Mouse (Mus musculus): ENCODE measurements around the gene Rab11fip4. TPM values are rescaled to one million over a fixed set of nuclear protein-coding genes. Genes with fewer than 3 reads are reported as not detected.

The Rab11fip4 gene
- polyA plus RNA-seq, 2 experiments = 0.46 to 0.63 TPM

GRCm38 (mm10) chr11:79711766-79712369 lies 120.9 kb downstream of the Rab11fip4 start:
- peaks cover 53% of the 10 kb centered on the region for H3K27me3 ChIP-seq (ENCODE audit: control insufficient read depth, insufficient read depth, low read length)
- H3K36me3 ChIP-seq (replicated peaks; ENCODE audit: control insufficient read depth, insufficient read depth, low read depth) = no peaks in the 10 kb centered on the region
- DNase-seq (ENCODE audit: low read depth in 3 of 3, low spot score in 3 of 3) (no peak), ATAC-seq (ENCODE audit: insufficient read depth) (0 out of 2 replicates have a peak, but pooled peaks have one; percentile 6)
- H3K9me3 ChIP-seq (ENCODE audit: control insufficient read depth, low read length) = no peaks in the 10 kb centered on the region
- peak overlapping the region; percentile 52 to 57 for H3K4me3 ChIP-seq (ENCODE audit: insufficient read depth in 1 of 2, low read depth in 2 of 2, low read length in 2 of 2)
- peak overlapping the region; percentile 73 for H3K4me2 ChIP-seq (ENCODE audit: low read depth)
- 0 out of 4 replicates have a peak, but pooled peaks cover 0 to 3% of the 10 kb centered on the region in 2 experiments for H3K4me1 ChIP-seq (replicated peaks; ENCODE audit: control insufficient read depth in 2 of 2, insufficient read depth in 2 of 2, low read length in 1 of 2)
- no peak overlapping the region for H3K27ac ChIP-seq
- no peak for TF ChIP-seq CTCF (IDR thresholded peaks at IDR 0.05; ENCODE audit: low read depth)
- no peak for TF ChIP-seq EP300 (IDR thresholded peaks at IDR 0.05; ENCODE audit: low read depth)
- 1% methylated on average over 46 of the region's 46 CpGs for WGBS (ENCODE audit: insufficient replicate concordance)
- H3K9ac ChIP-seq (replicated peaks) = no peak overlapping the region

GRCm38 (mm10) chr11:79713184-79713583 lies 122.2 kb downstream of the Rab11fip4 start:
- DNase-seq (ENCODE audit: low read depth in 3 of 3, low spot score in 3 of 3) (no peak), ATAC-seq (ENCODE audit: insufficient read depth) (no peak)
- TF ChIP-seq EP300 (IDR thresholded peaks at IDR 0.05; ENCODE audit: low read depth) (no peak), CTCF (IDR thresholded peaks at IDR 0.05; ENCODE audit: low read depth) (no peak)
- WGBS (ENCODE audit: insufficient replicate concordance) = 76% methylated on average over 6 of the region's 6 CpGs
- no peaks in the 10 kb centered on the region for H3K9me3 ChIP-seq (ENCODE audit: control insufficient read depth, low read length)
- H3K4me1 ChIP-seq (replicated peaks; ENCODE audit: control insufficient read depth in 2 of 2, insufficient read depth in 2 of 2, low read length in 1 of 2) = 0 out of 4 replicates have a peak, but pooled peaks cover 0 to 3% of the 10 kb centered on the region in 2 experiments
- H3K27ac ChIP-seq = no peak overlapping the region
- H3K9ac ChIP-seq (replicated peaks) = no peak overlapping the region
- peaks cover 53% of the 10 kb centered on the region for H3K27me3 ChIP-seq (ENCODE audit: control insufficient read depth, insufficient read depth, low read length)
- H3K4me2 ChIP-seq (ENCODE audit: low read depth) = no peak overlapping the region
- no peak overlapping the region for H3K4me3 ChIP-seq (ENCODE audit: insufficient read depth in 1 of 2, low read depth in 2 of 2, low read length in 2 of 2)
- no peaks in the 10 kb centered on the region for H3K36me3 ChIP-seq (replicated peaks; ENCODE audit: control insufficient read depth, insufficient read depth, low read depth)

- ATAC-seq (ENCODE audit: insufficient read depth) = no peak
- H3K4me2 ChIP-seq (ENCODE audit: low read depth) = no peak overlapping the region
These were observed 122.7 kb downstream of the Rab11fip4 start for GRCm38 (mm10) chr11:79713678-79714077.

GRCm38 (mm10) chr11:79714082-79714742 lies 123.2 kb downstream of the Rab11fip4 start:
- TF ChIP-seq CTCF (IDR thresholded peaks at IDR 0.05; ENCODE audit: low read depth) = no peak
- TF ChIP-seq EP300 (IDR thresholded peaks at IDR 0.05; ENCODE audit: low read depth) = no peak
- Histone ChIP-seq H3K9me3 (ENCODE audit: control insufficient read depth, low read length) (no peaks in the 10 kb centered on the region), H3K9ac (replicated peaks) (no peak overlapping the region), H3K4me1 (replicated peaks; ENCODE audit: control insufficient read depth in 2 of 2, insufficient read depth in 2 of 2, low read length in 1 of 2) (0 out of 4 replicates have a peak, but pooled peaks cover 0 to 3% of the 10 kb centered on the region in 2 experiments), H3K27ac (no peak overlapping the region), H3K27me3 (ENCODE audit: control insufficient read depth, insufficient read depth, low read length) (peaks cover 49% of the 10 kb centered on the region), H3K4me3 (ENCODE audit: insufficient read depth in 1 of 2, low read depth in 2 of 2, low read length in 2 of 2) (no peak overlapping the region), H3K4me2 (ENCODE audit: low read depth) (no peak overlapping the region), H3K36me3 (replicated peaks; ENCODE audit: control insufficient read depth, insufficient read depth, low read depth) (no peaks in the 10 kb centered on the region)
- DNase-seq (ENCODE audit: low read depth in 3 of 3, low spot score in 3 of 3) = no peak
- no peak for ATAC-seq (ENCODE audit: insufficient read depth)
- WGBS (ENCODE audit: insufficient replicate concordance) = 55% methylated on average over 13 of the region's 13 CpGs

More at GRCm38 (mm10) chr11:79713678-79714077, 122.7 kb downstream of the Rab11fip4 start:
- peaks cover 53% of the 10 kb centered on the region for H3K27me3 ChIP-seq (ENCODE audit: control insufficient read depth, insufficient read depth, low read length)
- no peak overlapping the region for H3K4me3 ChIP-seq (ENCODE audit: insufficient read depth in 1 of 2, low read depth in 2 of 2, low read length in 2 of 2)
- DNase-seq (ENCODE audit: low read depth in 3 of 3, low spot score in 3 of 3) = no peak
- WGBS (ENCODE audit: insufficient replicate concordance) = 39% methylated on average over 4 of the region's 4 CpGs
- no peaks in the 10 kb centered on the region for H3K36me3 ChIP-seq (replicated peaks; ENCODE audit: control insufficient read depth, insufficient read depth, low read depth)
- TF ChIP-seq EP300 (IDR thresholded peaks at IDR 0.05; ENCODE audit: low read depth) (no peak), CTCF (IDR thresholded peaks at IDR 0.05; ENCODE audit: low read depth) (no peak)
- H3K9me3 ChIP-seq (ENCODE audit: control insufficient read depth, low read length) = no peaks in the 10 kb centered on the region
- H3K9ac ChIP-seq (replicated peaks) = no peak overlapping the region
- H3K27ac ChIP-seq = no peak overlapping the region
- H3K4me1 ChIP-seq (replicated peaks; ENCODE audit: control insufficient read depth in 2 of 2, insufficient read depth in 2 of 2, low read length in 1 of 2) = 0 out of 4 replicates have a peak, but pooled peaks cover 0 to 3% of the 10 kb centered on the region in 2 experiments

GRCm38 (mm10) chr11:79714743-79715110 lies 123.7 kb downstream of the Rab11fip4 start:
- Histone ChIP-seq H3K27ac (no peak overlapping the region), H3K4me3 (ENCODE audit: insufficient read depth in 1 of 2, low read depth in 2 of 2, low read length in 2 of 2) (no peak overlapping the region), H3K9me3 (ENCODE audit: control insufficient read depth, low read length) (no peaks in the 10 kb centered on the region), H3K4me2 (ENCODE audit: low read depth) (no peak overlapping the region), H3K9ac (replicated peaks) (no peak overlapping the region), H3K36me3 (replicated peaks; ENCODE audit: control insufficient read depth, insufficient read depth, low read depth) (no peaks in the 10 kb centered on the region), H3K4me1 (replicated peaks; ENCODE audit: control insufficient read depth in 2 of 2, insufficient read depth in 2 of 2, low read length in 1 of 2) (0 out of 4 replicates have a peak, but pooled peaks cover 0 to 3% of the 10 kb centered on the region in 2 experiments), H3K27me3 (ENCODE audit: control insufficient read depth, insufficient read depth, low read length) (peaks cover 44% of the 10 kb centered on the region)
- 54% methylated on average over 6 of the region's 6 CpGs for WGBS (ENCODE audit: insufficient replicate concordance)
- TF ChIP-seq CTCF (IDR thresholded peaks at IDR 0.05; ENCODE audit: low read depth) (no peak), EP300 (IDR thresholded peaks at IDR 0.05; ENCODE audit: low read depth) (no peak)
- no peak for ATAC-seq (ENCODE audit: insufficient read depth)
- no peak for DNase-seq (ENCODE audit: low read depth in 3 of 3, low spot score in 3 of 3)
